Mouse (Mus musculus) lung, adult 2 months (tissue): ENCODE results near the gene Ccdc85b.

ENCODE experiments used
- CTCF ChIP-seq: fragments of 200-500 bp; IDR thresholded peaks from 2 replicates; pipeline ENCODE4 v1.5.1; 2011; ENCODE audit warnings: mild to moderate bottlenecking, low read length, control low read depth; ENCODE audit not compliant: insufficient read depth
- POLR2A ChIP-seq: fragments of 200-500 bp; IDR thresholded peaks from 2 replicates; pipeline ENCODE4 v1.6.1; 2011; ENCODE audit warnings: low read depth, mild to moderate bottlenecking, control low read depth, low read length, borderline replicate concordance; ENCODE audit errors: extremely low read depth

GRCm38 (mm10) chr19:5485821-5486220 is 28.1 kb upstream of the Ccdc85b start:
- TF ChIP-seq POLR2A (no peak), CTCF (no peak)
